Mouse (Mus musculus) right cerebral cortex, postnatal 10 days (tissue): ENCODE measurements around the gene Ceacam2.
"Not testable (repeated sequence)": the region's sequence is repeated elsewhere in the genome, so short reads cannot be mapped to it uniquely, and the experiment has no call there.

Experiments
- DNase-seq, 2 experiments: peaks; one replicate each; pipeline ENCODE4 v3.0.0; 2021; ENCODE audit warnings: low spot score in 2 of 2

Gene Ceacam2

GRCm38 (mm10) chr7:25539376-25539907 lies at the start of gene Ceacam2:
Gene Ceacam2 (minus strand): TSS chr7:25539857.
- DNase-seq, result not testable (repeated sequence)

GRCm38 (mm10) chr7:25585351-25586204 lies 45.9 kb upstream of the Ceacam2 start:
- DNase-seq, result no peak

GRCm38 (mm10) chr7:25584651-25585050 lies 45.0 kb upstream of the Ceacam2 start:
- no peak for DNase-seq

DNA sequence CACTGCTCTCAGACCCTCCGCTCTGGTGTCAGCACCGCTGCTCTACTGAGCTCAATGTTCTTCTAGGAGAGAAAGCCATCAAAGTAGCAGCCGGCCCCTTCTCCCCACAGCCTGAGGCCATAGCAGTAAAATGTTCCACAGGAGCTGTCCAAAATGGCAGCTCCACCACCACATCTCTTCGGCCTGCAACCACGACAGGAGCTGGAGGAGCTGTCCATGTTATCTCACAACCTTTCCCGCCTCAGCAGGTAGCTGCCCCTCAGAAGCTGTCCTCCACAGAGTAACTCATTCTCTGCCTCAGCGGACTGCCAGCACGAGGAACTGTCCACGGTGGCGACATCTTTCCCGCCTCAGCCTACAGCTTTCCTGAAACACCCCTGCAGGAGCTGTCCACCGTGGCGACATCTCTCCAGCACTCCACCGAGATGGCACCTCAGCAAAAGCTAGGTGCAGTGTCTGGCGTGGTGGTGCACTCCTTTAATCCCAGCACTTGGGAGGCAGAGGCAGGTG lies 42.7 kb upstream of the Ceacam2 start:
- DNase-seq, result no peak

DNA sequence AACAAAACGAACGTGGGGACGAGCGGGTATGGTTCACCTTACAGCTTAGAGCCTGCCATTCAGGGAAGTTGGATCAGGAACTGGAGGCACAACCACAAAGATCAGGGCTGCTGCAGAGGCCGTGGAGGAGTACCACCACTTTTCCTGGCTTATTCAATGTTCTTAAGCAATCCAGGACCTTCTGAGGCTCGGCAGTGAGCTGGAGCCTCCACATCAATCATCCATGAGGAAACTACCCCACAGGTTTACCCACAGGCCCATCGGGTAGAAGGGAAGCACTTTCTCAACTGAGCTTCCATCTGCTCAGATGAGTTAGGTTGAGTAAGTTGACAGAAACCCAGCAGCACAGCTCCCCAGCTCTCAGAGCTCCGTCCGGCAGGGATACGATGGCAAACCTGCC lies 39.8 kb upstream of the Ceacam2 start:
- DNase-seq, result no peak

DNA sequence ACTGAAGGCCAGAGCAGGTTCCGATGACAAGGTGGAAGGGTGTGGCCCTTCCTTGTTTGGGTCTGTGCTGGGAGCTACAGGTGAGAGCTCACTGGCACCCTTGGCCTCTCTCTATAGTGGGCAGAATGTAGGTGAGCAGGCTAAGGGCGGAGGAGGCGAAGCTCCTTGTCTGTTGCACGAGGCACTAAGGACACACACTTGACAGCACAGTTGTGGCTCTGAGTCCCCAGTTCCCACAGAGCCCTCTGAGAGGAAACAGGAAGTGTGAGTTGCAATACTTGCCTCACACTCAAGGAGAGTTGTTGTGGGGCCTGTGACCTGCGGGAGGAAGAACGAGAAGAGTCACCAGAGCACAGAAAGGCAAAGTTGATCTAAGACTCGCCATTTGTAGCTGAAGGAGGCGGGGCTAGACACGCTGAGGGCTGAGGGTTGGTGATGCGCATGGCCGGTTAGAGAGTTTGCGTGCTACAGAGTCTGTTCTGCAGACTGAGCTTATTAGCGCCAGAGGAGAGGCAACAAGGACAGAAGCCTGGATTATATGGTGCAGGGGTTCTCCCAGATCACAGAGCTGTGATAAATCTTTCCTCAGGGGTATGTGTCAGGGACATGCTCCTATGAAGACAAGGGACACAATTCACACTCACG lies 37.3 kb upstream of the Ceacam2 start:
- DNase-seq, result not testable (repeated sequence)

DNA sequence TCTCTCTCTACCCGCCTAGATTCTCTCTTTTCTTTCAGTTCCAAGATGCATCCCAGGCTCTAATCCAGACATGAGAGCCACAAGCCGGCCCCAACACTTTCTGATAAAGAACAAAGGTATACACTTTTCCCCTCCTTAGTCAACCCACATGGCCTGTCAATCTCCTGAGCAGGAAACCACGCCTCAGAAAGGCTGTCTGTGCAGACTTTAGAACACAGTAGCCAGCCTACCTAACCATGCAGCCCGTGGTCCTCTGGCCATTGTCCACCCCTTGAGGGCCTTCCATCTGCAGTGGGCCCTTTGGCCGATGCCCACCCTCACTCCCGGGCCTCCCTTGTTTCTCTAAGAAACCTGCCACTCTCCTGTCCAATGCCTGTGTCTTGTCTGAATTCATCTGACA lies 36.7 kb upstream of the Ceacam2 start:
- DNase-seq, result not testable (repeated sequence)

DNA sequence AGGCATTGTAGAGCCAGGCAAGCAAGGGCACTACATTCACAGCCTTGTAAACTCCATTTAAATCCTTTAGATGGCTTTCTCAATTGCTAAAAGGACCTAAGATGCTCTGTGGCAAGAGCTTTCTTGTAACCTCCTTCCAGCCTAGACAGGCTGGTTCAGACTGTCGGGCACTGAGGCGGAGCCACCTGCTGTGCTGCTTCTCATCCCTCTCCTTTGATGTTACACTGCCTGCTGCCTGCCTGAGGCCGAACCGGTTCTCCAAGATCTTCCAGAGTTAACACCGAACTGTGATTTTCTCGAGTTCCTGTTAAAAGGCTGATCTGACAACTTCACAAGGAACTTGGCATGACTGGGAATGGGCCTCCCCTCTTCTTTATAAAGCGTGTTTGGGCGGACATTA lies 36.2 kb upstream of the Ceacam2 start:
- no peak for DNase-seq

DNA sequence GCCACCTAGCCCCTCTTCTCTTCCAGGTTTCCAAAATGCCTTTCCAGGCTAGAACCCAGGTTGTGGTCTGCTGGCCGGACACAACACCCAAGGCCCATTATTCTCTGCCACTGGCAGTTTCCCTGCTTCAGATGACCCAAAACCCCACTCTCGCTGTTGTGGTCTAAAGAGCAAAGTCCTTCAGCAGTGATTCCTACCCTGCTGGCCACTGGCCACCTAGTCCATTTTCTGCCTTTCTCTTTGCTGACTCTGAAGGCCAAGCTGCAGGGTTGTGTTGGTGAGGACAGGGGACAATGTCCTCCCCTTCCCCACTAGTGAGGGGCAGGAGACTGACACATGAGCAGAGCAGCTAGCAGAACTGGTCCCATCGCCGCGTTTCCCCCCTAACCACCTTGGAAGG lies 35.4 kb upstream of the Ceacam2 start:
- DNase-seq, result no peak

- DNase-seq, result not testable (repeated sequence)
These were observed 34.1 kb upstream of the Ceacam2 start for GRCm38 (mm10) chr7:25573806-25574205.

GRCm38 (mm10) chr7:25568721-25569120 lies 29.1 kb upstream of the Ceacam2 start:
- no peak for DNase-seq

DNA sequence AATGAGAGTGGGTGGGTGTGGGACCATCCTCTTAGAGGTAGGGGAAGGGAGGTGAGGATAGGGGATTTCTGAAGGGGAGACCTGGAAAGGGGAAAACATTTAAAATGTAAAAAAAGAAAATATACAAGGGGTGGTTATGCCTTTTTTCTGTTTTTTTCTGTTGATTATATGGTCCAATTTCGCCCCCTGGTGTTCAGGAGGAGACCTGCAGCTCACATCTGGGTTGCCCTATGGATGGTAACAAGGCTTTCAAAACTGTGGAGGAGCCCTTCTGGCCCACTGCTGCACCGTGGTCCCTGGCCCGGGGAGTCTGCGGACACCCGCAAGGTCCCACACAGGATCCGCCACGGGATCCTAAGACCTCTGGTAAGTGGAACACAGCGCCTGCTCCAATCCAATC lies 1.8 kb upstream of the Ceacam2 start:
- DNase-seq, result not testable (repeated sequence)

DNA sequence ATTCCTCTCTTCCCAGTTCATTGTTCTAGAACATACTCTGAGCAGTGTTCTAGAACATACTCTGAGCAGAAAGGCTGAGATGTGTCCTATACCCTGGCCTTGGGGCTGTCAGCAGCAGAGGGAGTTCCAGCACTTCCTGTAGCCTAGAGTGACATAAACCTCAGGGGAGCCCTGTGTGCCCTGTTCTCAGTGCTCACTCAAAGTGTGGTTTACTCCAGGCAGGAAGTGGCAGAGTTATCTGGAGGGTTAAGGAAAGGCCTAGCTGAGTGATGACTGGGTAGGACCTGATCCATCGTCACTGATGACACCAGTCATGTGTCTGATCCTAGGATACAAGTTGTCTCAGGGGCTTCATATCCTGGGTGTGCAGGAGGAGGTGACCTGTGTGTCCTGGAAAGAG lies 297 bp upstream of the Ceacam2 start:
- not testable (repeated sequence) for DNase-seq

- DNase-seq, result no peak
These were observed 8.8 kb downstream of the Ceacam2 start for GRCm38 (mm10) chr7:25530837-25531236.

GRCm38 (mm10) chr7:25516070-25516777 lies 23.4 kb downstream of the Ceacam2 start:
- DNase-seq, result not testable (repeated sequence)

- not testable (repeated sequence) for DNase-seq
These were observed 24.0 kb downstream of the Ceacam2 start for GRCm38 (mm10) chr7:25515667-25516066.

GRCm38 (mm10) chr7:25509925-25510324 lies 29.7 kb downstream of the Ceacam2 start:
- DNase-seq, result no peak

DNA sequence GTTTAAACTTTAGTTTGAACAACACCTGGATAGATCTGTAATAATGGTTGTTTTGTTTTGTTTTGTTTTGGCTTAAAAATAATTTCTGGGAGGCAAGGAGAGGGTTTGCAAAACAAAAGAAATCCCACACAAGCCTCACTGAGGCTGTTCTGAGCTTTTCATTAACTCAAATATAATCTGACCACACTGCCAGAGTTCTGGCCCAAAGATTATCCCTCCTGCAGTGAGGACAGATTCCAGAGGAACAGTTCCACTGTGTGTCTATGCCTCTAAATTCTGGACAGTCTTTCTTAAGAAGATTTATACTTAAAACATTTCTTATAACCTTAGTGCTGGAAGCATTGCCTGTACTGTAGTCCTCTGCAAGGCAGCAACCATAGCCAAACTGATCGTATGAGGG lies 45.0 kb downstream of the Ceacam2 start:
- DNase-seq, result no peak

- not testable (repeated sequence) for DNase-seq
These were observed 49.0 kb downstream of the Ceacam2 start for GRCm38 (mm10) chr7:25490698-25491097.

DNA sequence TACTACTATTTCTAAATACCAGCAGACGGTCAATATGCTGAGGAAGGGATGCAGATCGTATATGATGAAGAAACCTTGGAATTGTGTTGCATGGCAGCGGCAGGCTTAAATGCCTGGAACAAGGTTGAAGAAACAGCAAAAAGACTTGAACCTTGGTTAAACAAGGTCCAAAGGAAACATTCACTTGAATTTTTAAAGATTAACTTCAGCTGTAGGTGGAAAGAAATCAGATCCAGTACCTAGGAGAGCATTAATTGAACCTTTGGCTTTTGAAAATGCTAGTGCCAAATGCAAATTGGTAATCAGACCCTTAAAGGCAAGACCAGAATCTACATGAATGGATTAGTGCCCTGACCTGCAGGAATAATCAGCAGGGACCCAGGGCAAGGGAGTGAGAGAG lies 50.3 kb downstream of the Ceacam2 start:
- not testable (repeated sequence) for DNase-seq

DNA sequence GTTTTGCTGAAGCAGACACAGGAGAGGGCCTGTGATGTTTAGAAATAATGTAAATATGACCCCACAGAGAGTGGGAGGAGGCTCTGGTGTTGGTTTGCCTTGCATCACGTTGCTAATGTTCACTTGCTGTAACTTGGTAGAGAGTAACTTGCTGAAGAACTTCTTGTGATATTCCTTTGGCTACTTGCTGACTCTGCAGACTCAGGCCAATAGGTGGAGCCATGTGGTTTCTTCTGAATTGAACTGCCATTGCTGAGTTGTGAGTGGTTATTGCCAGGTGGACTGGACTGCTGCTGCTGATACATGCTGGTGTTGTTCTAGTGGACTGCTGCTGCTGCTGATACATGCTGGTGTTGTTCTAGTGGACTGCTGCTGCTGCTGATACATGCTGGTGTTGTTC lies 53.5 kb downstream of the Ceacam2 start:
- peak; percentile 30 to 46 for DNase-seq

DNA sequence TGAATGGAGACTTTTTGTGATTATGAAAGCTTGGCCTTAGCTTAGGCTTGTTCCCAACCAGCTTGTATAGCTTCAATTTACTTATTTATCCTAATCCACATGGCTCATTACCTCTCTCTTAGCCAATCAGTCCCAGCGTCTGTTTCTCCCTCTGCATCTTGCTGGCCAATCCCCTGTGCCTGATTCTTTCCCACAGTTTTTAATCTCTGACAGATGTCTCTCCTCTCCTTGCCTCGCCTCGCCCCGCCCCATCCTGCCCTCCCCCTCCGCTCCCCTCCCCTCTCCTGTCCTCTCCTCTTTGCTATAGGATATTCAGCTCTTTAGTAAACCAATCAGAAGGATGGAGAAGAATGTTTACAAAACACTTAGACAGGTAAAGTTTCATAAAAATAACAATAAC lies 54.6 kb downstream of the Ceacam2 start:
- DNase-seq, result no peak
